Mouse (Mus musculus): Measurements from ENCODE around the gene Kirrel3.

The Kirrel3 gene

GRCm38 (mm10) chr9:35026311-35026710 is 540.6 kb downstream of the Kirrel3 start:
- DNase-seq (ENCODE audit: low read depth) = peak; percentile 59

DNA sequence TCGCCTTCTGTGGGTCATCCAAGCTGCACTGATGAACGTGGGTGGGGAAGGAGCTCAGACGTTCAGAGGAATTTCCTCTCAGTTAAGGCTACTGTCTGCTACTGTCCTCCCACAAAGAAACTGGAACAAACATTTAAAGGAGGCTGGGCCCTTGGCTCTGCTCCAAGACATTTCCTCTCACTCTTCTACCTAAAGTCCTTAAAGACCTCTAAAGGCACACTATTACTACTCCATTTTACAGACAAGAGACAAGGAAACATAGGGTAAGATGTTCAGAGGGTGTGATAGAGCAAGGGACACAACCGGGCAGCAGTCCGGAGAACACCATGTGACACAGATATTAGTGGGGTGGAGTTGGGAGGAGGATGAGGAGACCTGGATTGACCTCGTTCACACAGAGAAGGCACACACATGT is 541.2 kb downstream of the Kirrel3 start:
- no peak for DNase-seq (ENCODE audit: low read depth)

GRCm38 (mm10) chr9:35027382-35027997 is 541.8 kb downstream of the Kirrel3 start:
- no peak for DNase-seq (ENCODE audit: low read depth)

DNA sequence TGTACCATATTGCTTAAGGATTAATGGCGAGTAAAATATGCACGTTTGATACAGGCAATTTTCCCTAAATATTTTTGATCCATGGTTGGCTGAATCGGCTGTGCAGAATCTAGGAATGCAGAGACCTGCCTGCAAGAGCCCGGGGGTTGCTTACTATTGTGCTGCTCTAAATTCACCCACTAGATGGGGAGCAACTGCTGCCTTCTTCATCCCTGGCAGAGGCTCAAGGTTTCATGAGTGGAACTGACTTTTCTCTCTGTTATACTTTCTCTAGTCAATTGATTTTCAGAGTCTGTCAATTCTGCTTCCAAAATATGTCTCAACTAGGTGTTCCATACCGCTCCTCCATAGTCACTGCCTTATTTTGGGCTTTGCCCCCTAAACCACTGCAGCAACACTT is 545.1 kb downstream of the Kirrel3 start:
- peak; percentile 84 for DNase-seq (ENCODE audit: low read depth)

DNA sequence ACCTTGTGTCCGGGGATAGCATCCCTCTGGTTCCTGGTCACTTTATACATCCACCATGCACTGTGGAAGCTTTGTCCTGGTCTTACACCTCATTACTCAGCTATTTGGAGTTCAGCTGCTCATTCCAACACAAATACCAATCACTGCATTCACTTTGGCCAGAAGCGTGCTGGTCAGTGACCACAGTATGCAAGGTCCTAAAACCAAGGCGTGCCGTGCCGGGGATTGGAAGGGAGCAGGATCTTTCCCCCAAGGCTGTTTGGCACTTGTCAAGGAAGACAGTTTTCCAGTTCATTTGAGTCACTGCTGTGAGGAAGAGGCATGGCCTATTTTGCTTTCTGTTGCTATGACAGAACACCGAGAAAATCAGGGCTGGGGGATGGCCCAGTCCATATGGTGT is 546.8 kb downstream of the Kirrel3 start:
- peak; percentile 86 for DNase-seq (ENCODE audit: low read depth)

- no peak for DNase-seq (ENCODE audit: low read depth)
Observed at GRCm38 (mm10) chr9:35035074-35035473, 549.4 kb downstream of the Kirrel3 start.

DNA sequence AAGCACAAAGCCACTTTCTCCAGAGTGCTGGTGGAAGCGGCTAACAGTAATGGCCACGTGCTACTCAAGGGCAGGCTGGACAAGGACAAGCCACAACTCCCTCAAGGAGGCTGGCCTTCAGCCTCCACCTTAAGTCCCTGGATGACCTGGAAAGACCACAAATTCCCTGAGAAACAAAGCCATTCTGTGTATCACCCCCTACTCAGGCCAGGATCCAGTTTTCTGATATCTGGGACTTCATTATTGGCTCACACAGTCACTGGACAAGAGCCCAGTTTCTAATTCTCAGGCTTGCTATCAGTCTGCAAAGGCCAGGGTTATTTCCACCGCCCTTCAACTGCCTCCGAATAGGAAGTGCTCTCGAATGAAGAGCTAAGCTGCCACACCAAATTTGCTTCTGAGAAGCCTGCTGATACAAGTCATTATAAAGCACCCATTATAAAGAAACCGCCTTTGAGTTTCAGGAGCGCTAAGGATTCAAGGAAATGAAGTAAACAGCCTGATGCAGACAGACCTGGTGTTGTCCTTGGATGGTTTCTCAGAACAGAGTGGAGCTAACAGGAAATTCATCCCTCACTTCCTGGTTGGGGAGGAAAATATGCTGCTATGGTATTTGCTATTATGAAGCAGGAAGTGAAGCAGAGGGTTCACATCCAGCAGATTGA is 553.4 kb downstream of the Kirrel3 start:
- DNase-seq (ENCODE audit: low read depth) = peak; percentile 12

- no peak for DNase-seq (ENCODE audit: low read depth)
Observed at GRCm38 (mm10) chr9:35039846-35040245, 554.2 kb downstream of the Kirrel3 start.

GRCm38 (mm10) chr9:35041493-35041892 is 555.8 kb downstream of the Kirrel3 start:
- no peak for DNase-seq (ENCODE audit: low read depth)

DNA sequence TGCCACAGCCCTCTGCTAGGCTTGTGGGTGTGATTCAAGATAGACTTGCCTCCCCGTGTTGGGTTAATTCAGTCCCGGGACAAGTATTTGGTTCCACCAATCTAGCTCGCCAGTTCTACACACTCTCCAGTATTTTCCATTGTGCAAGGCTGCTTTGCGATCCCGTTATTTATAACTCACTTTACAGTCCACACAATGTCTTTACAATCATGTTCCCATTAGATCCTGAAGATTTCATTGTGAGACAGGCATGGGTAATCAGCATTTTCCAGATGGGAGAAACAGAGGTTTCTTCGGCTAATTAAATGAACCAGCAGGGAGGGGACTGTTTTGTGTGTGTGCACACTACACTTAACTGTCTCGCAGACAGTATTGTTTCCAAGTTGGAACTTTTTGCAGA is 557.9 kb downstream of the Kirrel3 start:
- DNase-seq (ENCODE audit: low read depth) = no peak

GRCm38 (mm10) chr9:35044458-35044857 is 558.8 kb downstream of the Kirrel3 start:
- DNase-seq (ENCODE audit: low read depth) = no peak

- DNase-seq (ENCODE audit: low read depth) = peak; percentile 57
Observed at GRCm38 (mm10) chr9:35045031-35045531, 559.4 kb downstream of the Kirrel3 start.

DNA sequence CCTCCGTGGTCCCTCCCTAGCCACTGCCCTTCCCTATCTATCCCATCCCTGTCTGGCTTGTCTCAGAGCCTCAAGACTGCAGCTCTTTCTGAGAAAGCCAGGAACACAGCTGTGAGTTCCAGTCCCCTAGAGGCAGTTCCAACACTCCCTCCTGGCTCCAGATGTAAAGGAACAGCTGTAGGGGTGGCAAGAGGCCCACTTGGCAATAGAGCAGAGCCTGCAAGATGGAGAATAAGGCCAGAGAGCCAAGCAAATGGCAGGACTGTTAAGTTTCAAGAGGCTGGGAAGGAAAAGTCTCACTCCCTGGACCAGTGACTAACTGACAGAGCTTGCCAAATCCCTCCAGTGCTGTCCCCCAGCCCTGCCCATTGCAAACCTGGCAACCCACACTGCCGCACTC is 560.1 kb downstream of the Kirrel3 start:
- peak; percentile 93 for DNase-seq (ENCODE audit: low read depth)

GRCm38 (mm10) chr9:35048449-35048848 is 562.8 kb downstream of the Kirrel3 start:
- DNase-seq (ENCODE audit: low read depth) = no peak

- no peak for DNase-seq (ENCODE audit: low read depth)
Observed at GRCm38 (mm10) chr9:35049891-35050527, 564.3 kb downstream of the Kirrel3 start.

DNA sequence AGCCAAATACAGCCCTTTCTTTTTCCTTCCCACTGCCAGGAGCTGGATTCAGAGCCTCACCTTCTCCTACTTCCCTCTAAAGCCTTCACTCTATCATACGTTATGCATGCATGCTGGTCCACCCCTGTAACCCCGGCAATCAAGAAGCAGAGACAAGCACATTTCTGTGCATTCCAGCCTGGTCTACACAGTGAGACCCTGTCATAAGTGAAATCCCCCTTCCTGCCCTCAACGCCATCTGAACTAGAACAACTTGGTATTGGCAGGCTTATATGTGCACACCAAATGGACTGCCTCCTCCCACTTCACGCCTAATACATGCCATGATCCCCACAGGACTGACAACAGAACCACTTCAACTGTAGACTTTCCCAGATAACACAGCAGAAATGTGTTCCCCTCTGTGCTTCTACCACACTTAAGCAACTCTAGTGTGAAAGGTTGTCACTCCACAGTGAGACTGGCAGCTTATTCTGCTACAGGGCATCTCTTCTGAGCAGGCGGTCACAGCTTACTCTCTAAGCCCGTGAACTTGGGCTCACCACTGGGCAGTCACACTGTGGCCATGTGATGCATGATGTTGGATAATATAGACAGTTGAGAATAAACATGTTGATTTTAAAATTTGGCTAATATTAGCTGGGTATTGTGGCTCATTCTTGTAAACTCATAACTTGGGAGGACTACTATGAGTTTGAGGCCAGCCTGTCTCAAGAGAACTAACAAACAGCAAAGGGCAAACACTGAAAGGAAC is 565.2 kb downstream of the Kirrel3 start:
- no peak for DNase-seq (ENCODE audit: low read depth)

DNA sequence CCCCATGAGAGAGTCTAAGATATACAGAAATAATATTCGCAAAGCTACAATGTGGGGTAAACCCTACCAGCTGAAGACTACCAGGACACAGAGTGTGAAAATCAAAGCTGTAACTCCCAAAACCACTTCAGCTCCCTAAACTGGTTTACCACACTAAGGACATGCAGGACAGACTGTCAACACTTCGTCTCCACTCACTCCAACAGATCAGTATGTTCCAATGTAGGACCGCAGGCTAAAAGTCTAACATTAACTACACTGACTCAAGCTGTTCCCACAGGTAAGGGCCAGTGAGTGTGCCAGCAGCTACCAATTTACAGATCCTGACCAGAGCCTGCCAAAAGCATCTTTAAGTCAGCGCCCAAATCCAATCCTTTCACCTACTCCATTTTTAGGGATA is 566.0 kb downstream of the Kirrel3 start:
- no peak for DNase-seq (ENCODE audit: low read depth)

DNA sequence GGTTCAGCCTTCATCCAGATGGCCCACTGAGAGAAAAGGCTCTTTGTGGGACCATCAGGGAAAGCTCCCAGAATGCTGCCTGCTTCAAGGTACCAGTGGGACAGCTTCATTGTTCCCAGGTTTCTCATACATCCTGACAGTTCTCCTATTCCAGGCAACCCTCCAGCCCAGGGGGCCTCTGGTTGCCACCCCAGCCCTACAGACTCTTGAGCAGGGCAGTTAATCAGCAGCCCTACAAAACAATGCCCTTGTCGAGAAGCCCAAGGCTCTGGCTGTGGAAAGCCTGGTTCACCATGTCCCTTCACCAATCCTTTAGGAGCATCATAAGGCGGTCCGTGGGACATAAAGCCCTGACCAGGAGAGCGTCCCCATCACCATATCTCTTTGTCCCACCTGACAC is 567.0 kb downstream of the Kirrel3 start:
- no peak for DNase-seq (ENCODE audit: low read depth)

- no peak for DNase-seq (ENCODE audit: low read depth)
Observed at GRCm38 (mm10) chr9:35053081-35053480, 567.4 kb downstream of the Kirrel3 start.

- no peak for DNase-seq (ENCODE audit: low read depth)
Observed at GRCm38 (mm10) chr9:35053669-35054068, 568.0 kb downstream of the Kirrel3 start.

DNA sequence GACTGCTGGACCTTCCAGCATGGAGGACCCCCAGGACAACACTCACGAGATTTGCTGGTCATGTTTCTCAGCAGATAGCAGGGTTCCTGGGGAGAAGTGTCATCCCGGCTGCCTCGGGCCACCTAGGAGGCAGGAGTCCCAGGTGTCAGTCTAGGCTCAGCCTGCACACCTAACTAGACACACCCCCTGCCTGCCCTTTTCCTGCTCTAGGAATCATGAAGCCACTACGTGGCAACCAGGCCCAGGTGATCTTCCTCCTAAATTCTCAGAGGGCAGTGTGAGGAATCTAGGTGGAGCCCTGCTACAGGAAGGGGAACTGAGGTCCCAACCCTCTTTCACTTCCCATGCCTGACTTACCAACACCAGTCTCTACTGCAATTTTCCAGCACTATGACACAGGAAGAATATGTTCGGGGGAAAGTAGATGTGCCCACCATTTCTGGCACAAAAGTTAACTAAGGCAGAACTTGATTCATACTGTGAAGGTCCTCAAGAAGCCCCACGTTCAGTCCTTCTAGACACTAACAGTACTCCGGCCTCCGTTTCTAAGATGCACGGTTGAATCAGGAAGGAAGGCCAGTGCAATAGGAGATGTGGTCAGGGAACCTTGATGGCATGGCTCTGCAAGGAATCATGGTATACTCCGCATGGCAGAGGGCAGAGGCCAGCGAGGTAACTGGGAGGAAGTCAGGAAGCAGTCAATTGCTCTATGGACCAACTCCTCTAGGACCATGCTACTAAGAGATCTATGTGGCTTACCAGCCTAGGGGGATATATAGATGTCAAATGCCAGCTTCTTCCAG is 570.0 kb downstream of the Kirrel3 start:
- no peak for DNase-seq (ENCODE audit: low read depth)

- DNase-seq (ENCODE audit: low read depth) = no peak
Observed at GRCm38 (mm10) chr9:35056611-35057010, 570.9 kb downstream of the Kirrel3 start.

Measured in NIH3T3 (cell line).